Mouse (Mus musculus): ENCODE data around the gene Ap1g2.

Ap1g2 gene

DNA sequence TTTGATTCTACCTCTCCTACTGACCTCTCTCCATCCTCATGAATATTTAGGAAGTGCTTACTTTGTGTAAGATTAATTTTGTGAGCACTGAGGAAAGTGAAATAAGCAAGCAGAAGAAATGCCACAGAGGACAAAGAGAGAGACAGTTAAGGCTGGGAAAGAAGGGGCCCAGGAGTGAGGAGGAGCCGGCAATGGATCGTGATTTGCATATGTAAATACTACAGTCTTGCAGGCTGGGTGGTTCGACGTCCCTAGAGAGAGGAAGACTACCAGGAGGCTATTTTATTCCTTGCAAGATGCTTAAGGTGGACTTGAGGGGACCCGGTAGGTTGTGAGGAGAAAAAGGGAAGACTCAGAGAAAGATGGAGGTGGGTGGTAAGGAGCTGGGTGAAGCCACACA lies 25.3 kb downstream of the Ap1g2 start:
- TF ChIP-seq GATA4 (IDR thresholded peaks at IDR 0.05; ENCODE audit: insufficient replicate concordance, low read length): no peak

DNA sequence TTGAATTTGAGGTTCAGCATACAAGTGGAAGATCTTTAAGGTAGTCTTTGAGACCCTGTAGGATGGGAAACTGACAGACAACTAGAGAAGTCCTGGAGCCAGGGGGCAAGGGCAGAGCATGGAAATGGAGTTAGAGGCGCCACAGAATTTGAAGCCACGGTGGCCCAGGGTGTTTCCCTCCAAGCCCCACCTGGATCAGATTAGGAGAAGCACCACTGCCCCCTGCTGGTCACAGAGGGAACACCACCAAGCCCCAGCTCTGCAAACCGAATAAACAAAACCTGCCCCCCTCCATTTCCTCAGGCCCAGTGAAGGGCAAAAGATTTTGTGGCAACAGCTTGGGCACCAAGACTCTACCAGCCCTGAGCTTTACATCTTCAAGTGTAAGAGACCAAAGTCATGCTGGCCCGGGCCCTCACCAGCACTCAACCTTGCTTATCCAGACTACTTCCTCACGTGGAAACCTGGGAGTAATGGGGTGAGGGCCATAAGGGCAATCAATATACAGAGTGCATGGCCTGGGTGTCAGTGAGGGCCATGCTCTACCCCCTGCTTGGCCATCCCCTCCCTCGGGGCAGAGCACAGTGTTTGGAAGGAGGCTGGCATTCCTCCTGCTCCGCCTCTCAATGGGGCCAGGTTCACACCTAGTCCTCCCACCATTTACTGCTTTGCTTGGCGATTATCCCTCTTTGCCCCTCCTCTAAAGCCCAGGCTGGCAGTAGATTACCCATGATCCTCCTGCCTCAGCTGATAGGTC lies 27.0 kb downstream of the Ap1g2 start:
- no peak for TF ChIP-seq GATA4 (IDR thresholded peaks at IDR 0.05; ENCODE audit: insufficient replicate concordance, low read length)

DNA sequence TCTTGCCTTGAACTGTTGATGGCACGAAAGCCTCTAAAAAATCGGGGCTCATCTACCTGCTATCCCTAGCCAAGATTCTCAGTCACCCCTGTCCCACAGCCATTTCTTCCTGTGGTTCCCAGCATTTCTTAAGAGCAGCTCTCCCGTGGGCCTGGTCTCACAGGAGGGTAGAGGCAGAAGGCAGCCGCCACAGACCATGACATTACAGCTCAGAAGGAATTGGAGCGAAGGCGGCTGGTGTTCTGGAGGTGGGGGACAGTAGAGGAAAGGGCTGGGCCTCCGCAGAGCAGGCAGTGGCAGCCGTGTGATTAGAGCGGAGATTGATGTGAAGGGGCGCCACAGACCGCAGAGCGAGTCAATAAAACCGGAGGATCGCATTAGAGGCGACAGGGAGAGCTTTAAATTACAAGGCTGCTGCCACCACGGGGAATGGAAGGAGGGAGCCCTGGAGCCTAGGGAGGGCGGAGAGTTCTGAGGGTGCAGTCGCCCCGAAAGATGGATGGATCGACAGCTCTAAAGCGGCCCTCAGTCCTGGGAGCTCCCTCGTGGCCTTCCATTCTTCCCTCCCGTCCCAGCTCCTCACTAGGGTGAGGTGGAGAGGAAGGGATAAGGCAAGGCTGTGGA lies 27.9 kb downstream of the Ap1g2 start:
- no peak for TF ChIP-seq GATA4 (IDR thresholded peaks at IDR 0.05; ENCODE audit: insufficient replicate concordance, low read length)

DNA sequence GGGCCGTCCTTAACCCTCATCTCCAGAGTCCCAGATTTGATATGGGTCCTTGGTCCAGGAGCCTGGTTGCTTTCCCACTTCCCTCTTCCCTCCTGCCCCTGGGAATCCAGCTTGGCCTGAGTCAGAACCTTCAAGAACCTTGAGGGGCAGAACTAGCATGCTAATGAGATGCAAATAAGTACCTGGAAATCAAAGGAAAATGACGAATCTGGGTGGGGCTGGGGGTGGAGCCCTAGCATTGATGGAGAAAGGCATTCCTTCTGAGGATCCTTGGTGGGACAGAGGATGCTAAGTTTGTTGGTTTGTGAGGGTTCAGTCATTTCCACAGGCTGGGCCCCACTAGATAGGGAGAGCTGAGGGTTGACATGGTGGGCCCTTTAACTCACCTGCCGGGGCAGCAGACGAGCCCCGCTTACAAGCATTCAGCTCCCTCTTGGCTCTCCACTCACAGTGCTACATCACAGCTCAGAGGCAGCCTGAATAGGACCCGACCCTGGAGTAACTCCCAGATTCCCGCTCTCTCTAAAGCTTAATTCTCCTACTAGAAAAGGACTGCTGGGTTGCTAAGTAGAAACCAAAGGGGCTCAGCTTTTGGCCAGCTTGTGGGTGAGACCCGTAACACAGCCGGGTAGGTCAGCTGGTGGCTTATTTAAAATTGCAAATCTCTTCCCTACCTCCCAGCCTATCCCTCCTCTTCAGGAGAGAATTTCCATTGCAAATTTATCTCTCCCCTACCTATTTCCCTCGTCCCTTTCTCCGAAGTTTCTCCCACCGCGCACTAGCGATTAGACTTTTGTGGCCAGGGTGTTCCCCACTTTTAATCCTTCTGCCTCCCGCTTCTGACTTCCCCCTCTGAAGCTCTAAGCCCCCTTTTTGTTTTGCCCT lies 28.7 kb downstream of the Ap1g2 start:
- TF ChIP-seq GATA4 (IDR thresholded peaks at IDR 0.05; ENCODE audit: insufficient replicate concordance, low read length): no peak

DNA sequence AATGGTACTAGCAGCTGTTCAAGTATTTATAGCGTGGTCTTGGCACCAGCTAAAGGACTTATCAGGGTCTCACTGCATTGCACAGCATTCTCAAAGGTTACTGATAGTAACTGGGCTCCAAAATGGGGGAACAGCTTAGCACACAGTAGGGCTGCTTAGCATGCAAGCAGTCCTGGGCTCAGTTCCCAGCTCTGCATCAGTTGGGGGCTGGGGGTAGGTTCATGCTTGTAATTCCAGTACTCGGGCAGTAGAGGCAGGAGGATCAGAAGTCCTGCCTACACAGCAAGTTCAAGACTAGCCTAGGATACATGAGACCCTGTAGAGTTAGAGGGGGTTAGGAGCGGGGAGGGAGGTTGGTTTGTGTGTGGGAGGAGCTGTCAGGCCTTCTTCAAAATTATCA lies 29.4 kb downstream of the Ap1g2 start:
- TF ChIP-seq GATA4 (IDR thresholded peaks at IDR 0.05; ENCODE audit: insufficient replicate concordance, low read length): no peak

- no peak for TF ChIP-seq GATA4 (IDR thresholded peaks at IDR 0.05; ENCODE audit: insufficient replicate concordance, low read length)
These were observed 30.2 kb downstream of the Ap1g2 start for GRCm38 (mm10) chr14:55076224-55076623.

- TF ChIP-seq GATA4 (IDR thresholded peaks at IDR 0.05; ENCODE audit: insufficient replicate concordance, low read length): no peak
These were observed 32.0 kb downstream of the Ap1g2 start for GRCm38 (mm10) chr14:55074416-55074815.

DNA sequence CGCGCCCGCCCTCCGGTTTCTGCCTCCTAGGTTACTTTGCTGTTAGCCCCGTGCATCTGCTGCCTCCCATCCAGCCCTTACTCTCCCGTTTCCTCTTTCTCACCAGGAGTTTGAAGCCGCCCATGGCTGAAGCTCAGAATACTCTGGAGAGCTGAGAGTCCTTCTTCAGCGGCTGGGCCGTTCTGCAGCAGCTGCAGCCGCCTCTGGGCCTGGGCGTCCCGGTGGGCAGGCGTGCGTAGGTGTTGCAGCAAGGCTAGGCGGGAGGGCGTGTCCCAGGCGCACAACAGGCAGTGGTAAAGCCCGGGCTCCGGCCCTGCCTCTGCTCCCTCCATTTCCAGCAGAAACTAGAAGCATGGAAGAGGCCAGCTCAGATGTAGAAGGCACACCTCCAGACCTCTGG lies 34.6 kb downstream of the Ap1g2 start:
- TF ChIP-seq GATA4 (IDR thresholded peaks at IDR 0.05; ENCODE audit: insufficient replicate concordance, low read length): no peak

DNA sequence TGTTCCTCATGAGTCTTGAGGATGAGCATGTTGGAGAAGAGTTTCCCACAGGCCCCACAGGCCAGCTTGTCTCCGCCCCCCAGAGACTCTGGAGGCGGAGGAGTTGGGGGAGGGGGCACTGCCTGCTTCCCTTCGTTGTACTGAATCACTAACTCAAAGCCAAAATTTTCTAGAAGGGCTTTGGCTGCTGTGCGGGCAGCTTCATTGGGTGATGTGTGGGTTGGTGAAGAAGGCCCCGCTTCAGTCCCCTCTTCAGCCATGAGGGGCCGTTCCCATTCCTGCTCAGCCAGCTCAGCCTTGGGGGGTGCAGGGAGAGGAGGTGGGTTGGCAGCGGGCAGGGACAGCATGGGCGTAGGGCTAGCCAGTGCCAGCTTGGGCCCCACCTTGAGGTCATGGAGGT lies 40.4 kb downstream of the Ap1g2 start:
- no peak for TF ChIP-seq GATA4 (IDR thresholded peaks at IDR 0.05; ENCODE audit: insufficient replicate concordance, low read length)

GRCm38 (mm10) chr14:55065391-55065790 lies 41.0 kb downstream of the Ap1g2 start:
- TF ChIP-seq GATA4 (IDR thresholded peaks at IDR 0.05; ENCODE audit: insufficient replicate concordance, low read length): no peak

GRCm38 (mm10) chr14:55064481-55065370 lies 41.7 kb downstream of the Ap1g2 start:
- TF ChIP-seq GATA4 (IDR thresholded peaks at IDR 0.05; ENCODE audit: insufficient replicate concordance, low read length): no peak

DNA sequence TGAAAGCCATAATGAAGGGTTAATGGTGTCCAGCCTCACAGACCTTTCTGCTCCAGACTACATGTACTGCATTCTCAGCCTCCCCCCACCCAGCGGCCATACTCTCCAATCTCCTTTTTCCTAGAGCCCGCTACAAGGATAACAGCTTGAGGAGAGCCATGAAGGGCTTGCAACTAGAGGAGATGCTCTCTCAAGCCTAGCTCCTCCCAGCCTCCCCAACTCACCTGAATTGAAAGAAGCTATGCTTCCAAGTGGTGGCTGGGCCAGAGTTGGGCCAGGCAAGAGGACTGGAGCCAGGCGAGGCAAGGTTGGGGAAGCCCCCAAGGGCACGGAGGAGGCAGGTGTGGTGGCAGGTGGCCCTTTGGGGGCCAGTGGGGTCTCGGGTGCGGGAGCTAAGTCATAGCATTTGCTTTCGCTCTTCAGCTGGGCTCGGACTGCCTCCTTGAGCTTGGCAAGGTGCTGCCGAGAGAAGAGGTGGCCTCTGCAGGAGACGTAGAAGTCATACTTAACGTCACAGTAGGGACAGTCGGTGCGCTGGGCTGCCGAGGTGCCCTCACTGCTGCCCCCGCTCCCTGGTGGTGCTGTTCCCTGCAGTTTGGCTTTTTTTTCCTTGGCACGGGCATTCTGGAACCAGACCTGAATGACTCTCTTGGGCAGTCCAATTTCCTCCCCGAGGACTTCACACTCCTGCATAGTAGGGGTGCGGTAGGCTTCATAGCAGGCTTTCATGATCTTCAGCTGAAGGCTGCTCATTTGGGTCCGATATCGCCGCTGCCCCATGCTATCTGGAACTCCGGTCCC lies 42.6 kb downstream of the Ap1g2 start:
- no peak for TF ChIP-seq GATA4 (IDR thresholded peaks at IDR 0.05; ENCODE audit: insufficient replicate concordance, low read length)

DNA sequence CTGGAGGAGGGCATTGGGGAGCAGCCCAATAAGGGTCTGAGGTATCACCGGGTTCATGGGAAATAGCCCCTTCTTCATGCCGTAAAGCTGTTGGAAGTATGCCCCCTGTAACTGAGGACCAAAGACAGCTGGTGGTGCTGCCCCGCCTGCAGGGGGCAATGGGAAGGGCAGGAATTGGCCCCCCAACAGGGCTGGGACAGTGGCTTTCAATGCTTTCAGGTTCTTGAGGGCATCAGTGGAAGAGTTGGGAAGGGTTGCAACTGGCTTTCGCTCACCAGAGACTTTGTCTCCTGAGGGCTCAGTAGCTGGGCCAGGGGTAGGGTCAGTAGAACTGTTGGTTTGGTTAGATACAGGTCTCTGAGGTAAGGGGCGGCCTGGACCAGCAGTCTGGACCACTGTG lies 43.3 kb downstream of the Ap1g2 start:
- no peak for TF ChIP-seq GATA4 (IDR thresholded peaks at IDR 0.05; ENCODE audit: insufficient replicate concordance, low read length)

- no peak for TF ChIP-seq GATA4 (IDR thresholded peaks at IDR 0.05; ENCODE audit: insufficient replicate concordance, low read length)
These were observed 43.8 kb downstream of the Ap1g2 start for GRCm38 (mm10) chr14:55062626-55063025.
